Mouse (Mus musculus): ENCODE results near the gene E130218I03Rik. TPM values are rescaled to one million over a fixed set of nuclear protein-coding genes. Genes with fewer than 3 reads are reported as not detected.

Gene E130218I03Rik
- polyA plus RNA-seq, 1 experiment from 2014 or later: 0.21 TPM

GRCm38 (mm10) chr4:134257198-134258009, 13.9 kb downstream of the E130218I03Rik start:
- DNase-seq (ENCODE audit: low spot score) (no peak), ATAC-seq (ENCODE audit: low FRiP score, low TSS enrichment) (no peak)
- Histone ChIP-seq H3K4me3 (ENCODE audit: low read depth, low read length) (no peak overlapping the region), H3K9ac (ENCODE audit: low read length) (no peak overlapping the region), H3K9me3 (ENCODE audit: control insufficient read depth, low read length) (no peaks in the 10 kb centered on the region), H3K4me1 (replicated peaks; ENCODE audit: control insufficient read depth, insufficient read depth) (no peaks in the 10 kb centered on the region), H3K36me3 (ENCODE audit: control insufficient read depth, insufficient read depth, low read length) (no peaks in the 10 kb centered on the region), H3K27me3 (ENCODE audit: control insufficient read depth, insufficient read depth, low read length) (no peaks in the 10 kb centered on the region), H3K4me2 (replicated peaks; ENCODE audit: low read depth) (no peak overlapping the region), H3K27ac (replicated peaks) (peak overlapping the region; percentile 31; the same call in 1 of the 2 replicates)
- TF ChIP-seq CTCF (IDR thresholded peaks at IDR 0.05; ENCODE audit: low read depth) (no peak), EP300 (optimal IDR thresholded peaks at IDR 0.05) (no peak)
- WGBS: 39% methylated on average over 11 of the region's 11 CpGs

GRCm38 (mm10) chr4:134258354-134258753, 14.9 kb downstream of the E130218I03Rik start:
- H3K9ac ChIP-seq (ENCODE audit: low read length): no peak overlapping the region
- H3K36me3 ChIP-seq (ENCODE audit: control insufficient read depth, insufficient read depth, low read length): no peaks in the 10 kb centered on the region
- H3K27ac ChIP-seq (replicated peaks): no peak overlapping the region
- ATAC-seq (ENCODE audit: low FRiP score, low TSS enrichment) (no peak), DNase-seq (ENCODE audit: low spot score) (no peak)
- 45% methylated on average over 11 of the region's 11 CpGs for WGBS
- no peaks in the 10 kb centered on the region for H3K9me3 ChIP-seq (ENCODE audit: control insufficient read depth, low read length)
- H3K27me3 ChIP-seq (ENCODE audit: control insufficient read depth, insufficient read depth, low read length): no peaks in the 10 kb centered on the region
- H3K4me2 ChIP-seq (replicated peaks; ENCODE audit: low read depth): no peak overlapping the region
- H3K4me1 ChIP-seq (replicated peaks; ENCODE audit: control insufficient read depth, insufficient read depth): no peaks in the 10 kb centered on the region
- TF ChIP-seq CTCF (IDR thresholded peaks at IDR 0.05; ENCODE audit: low read depth): no peak
- TF ChIP-seq EP300 (optimal IDR thresholded peaks at IDR 0.05): no peak
- no peak overlapping the region for H3K4me3 ChIP-seq (ENCODE audit: low read depth, low read length)

DNA sequence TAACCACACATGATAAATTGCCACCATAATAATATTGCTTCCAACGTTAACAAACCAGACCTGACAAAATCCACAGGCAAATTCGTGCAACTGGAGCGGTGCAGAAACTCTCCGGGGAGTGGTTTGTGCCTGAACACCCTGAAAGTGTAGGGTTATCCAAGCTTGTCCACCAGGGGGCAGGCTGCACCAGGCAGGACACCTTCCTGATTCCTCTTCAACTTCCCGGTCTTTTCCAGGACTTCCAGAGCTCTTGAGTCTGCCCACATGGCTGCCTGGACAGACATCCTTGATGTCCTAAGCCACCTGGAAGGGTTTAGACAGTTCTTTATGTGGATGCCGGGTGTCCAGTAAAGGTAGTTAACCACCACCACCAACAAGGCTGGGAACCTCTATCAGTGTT, 19.7 kb downstream of the E130218I03Rik start:
- H3K4me2 ChIP-seq (replicated peaks; ENCODE audit: low read depth): no peak overlapping the region
- H3K27ac ChIP-seq (replicated peaks): no peak overlapping the region
- ATAC-seq (ENCODE audit: low FRiP score, low TSS enrichment) (peak; percentile 49; the same call in 1 of the 2 replicates), DNase-seq (ENCODE audit: low spot score) (peak; percentile 84)
- no peaks in the 10 kb centered on the region for H3K4me1 ChIP-seq (replicated peaks; ENCODE audit: control insufficient read depth, insufficient read depth)
- no peaks in the 10 kb centered on the region for H3K9me3 ChIP-seq (ENCODE audit: control insufficient read depth, low read length)
- H3K36me3 ChIP-seq (ENCODE audit: control insufficient read depth, insufficient read depth, low read length): no peaks in the 10 kb centered on the region
- TF ChIP-seq EP300 (optimal IDR thresholded peaks at IDR 0.05): no peak
- peak; percentile 84 for TF ChIP-seq CTCF (IDR thresholded peaks at IDR 0.05; ENCODE audit: low read depth)
- H3K27me3 ChIP-seq (ENCODE audit: control insufficient read depth, insufficient read depth, low read length): no peaks in the 10 kb centered on the region
- WGBS: 28% methylated on average over 6 of the region's 6 CpGs
- H3K4me3 ChIP-seq (ENCODE audit: low read depth, low read length): no peak overlapping the region
- no peak overlapping the region for H3K9ac ChIP-seq (ENCODE audit: low read length)

GRCm38 (mm10) chr4:134265860-134266585, 22.6 kb downstream of the E130218I03Rik start:
- ATAC-seq (ENCODE audit: low FRiP score, low TSS enrichment) (no peak), DNase-seq (ENCODE audit: low spot score) (no peak)
- Histone ChIP-seq H3K27ac (replicated peaks) (no peak overlapping the region), H3K4me3 (ENCODE audit: low read depth, low read length) (no peak overlapping the region), H3K9me3 (ENCODE audit: control insufficient read depth, low read length) (no peaks in the 10 kb centered on the region), H3K4me2 (replicated peaks; ENCODE audit: low read depth) (no peak overlapping the region), H3K9ac (ENCODE audit: low read length) (no peak overlapping the region), H3K27me3 (ENCODE audit: control insufficient read depth, insufficient read depth, low read length) (no peaks in the 10 kb centered on the region), H3K4me1 (replicated peaks; ENCODE audit: control insufficient read depth, insufficient read depth) (no peaks in the 10 kb centered on the region), H3K36me3 (ENCODE audit: control insufficient read depth, insufficient read depth, low read length) (no peaks in the 10 kb centered on the region)
- TF ChIP-seq CTCF (IDR thresholded peaks at IDR 0.05; ENCODE audit: low read depth) (no peak; the same call in 1 of the 2 replicates), EP300 (optimal IDR thresholded peaks at IDR 0.05) (no peak)
- WGBS: 63% methylated on average over 9 of the region's 9 CpGs

DNA sequence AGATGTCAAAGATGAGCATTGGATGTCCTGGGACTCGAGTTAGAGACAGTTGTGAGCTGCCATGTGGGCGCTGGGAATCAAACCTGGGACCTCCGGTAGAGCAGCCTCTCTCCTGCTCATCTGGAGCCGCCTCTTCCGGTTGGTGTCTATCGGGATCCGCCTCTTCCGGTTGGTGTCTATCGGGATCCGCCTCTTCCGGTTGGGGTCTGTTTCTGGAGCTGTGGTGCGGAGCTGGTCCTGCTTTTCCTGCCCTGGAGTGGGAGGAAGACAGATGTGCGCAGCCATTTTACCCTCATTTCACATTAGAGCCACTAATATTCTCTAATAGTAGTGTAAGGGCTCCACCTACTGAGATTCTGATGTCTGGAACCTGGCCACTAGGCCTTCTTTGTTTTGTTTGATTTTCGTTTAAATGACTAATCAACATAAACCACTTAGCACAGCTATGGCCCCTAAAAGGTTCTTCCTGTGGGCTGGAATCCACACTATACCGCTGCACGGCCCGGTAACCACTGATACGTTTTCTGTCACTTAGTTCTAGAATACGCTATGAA, 24.7 kb downstream of the E130218I03Rik start:
- WGBS: 77% methylated on average over 19 of the region's 19 CpGs
- no peak for DNase-seq (ENCODE audit: low spot score)
- TF ChIP-seq EP300 (optimal IDR thresholded peaks at IDR 0.05) (no peak), CTCF (IDR thresholded peaks at IDR 0.05; ENCODE audit: low read depth) (peak; percentile 40)

More for the DNA sequence above, 24.7 kb downstream of the E130218I03Rik start:
- Histone ChIP-seq H3K4me1 (replicated peaks; ENCODE audit: control insufficient read depth, insufficient read depth) (no peaks in the 10 kb centered on the region), H3K27me3 (ENCODE audit: control insufficient read depth, insufficient read depth, low read length) (no peaks in the 10 kb centered on the region), H3K9me3 (ENCODE audit: control insufficient read depth, low read length) (no peaks in the 10 kb centered on the region), H3K4me3 (ENCODE audit: low read depth, low read length) (no peak overlapping the region), H3K27ac (replicated peaks) (no peak overlapping the region), H3K9ac (ENCODE audit: low read length) (no peak overlapping the region), H3K4me2 (replicated peaks; ENCODE audit: low read depth) (no peak overlapping the region), H3K36me3 (ENCODE audit: control insufficient read depth, insufficient read depth, low read length) (no peaks in the 10 kb centered on the region)
- ATAC-seq (ENCODE audit: low FRiP score, low TSS enrichment): no peak

Measured in stomach, postnatal 0 days (tissue).